Mouse (Mus musculus) C3H10T1/2 (cell line): ENCODE results near the gene Slc39a3. TPM values are rescaled to one million over a fixed set of nuclear protein-coding genes. Genes with fewer than 3 reads are reported as not detected.

Source experiments
- polyA plus RNA-seq, 2 experiments: library from polyadenylated mRNA; unstranded; fragments of >200 nt; fragmentation: generic; extraction: Trizol; gene quantifications; one replicate each; pipeline ENCODE4 v1.2.1; 2012; ENCODE audit warnings: missing spikeins in 2 of 2

Slc39a3 gene
- 10 to 100 TPM; 12.6 to 36.2 TPM for polyA plus RNA-seq

DNA sequence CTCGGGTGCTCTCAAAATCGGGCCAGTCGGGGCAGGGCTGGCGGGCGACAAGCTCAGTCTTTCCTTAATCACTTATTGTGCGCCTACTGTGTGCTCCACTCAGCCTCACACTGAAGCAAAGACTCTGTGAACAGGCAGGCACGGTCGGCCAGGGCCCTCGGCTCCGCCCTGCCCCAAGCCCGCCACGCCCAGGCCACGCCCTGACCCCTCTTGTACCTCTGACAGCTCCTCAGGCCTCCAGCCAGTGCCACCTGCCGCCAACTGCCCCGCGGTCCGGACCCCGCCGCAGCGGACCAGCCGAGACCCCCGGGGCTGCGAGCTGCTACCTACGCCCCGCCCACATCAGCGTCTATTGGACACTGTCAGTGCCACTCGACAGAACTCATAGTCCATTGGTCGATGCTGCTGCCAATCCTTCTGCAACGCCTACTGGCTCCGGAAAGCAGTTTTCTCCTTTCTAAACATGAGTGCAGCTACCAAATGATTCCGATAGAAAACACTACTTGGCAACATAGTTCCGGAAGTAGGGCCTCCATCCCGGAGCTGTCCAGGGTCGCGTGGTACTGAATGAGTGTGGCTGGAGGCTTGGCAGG, at the start of gene Slc39a3:
TSS of gene Slc39a3 (minus strand) at position 439 of the 593 bp plus-strand sequence.

DNA sequence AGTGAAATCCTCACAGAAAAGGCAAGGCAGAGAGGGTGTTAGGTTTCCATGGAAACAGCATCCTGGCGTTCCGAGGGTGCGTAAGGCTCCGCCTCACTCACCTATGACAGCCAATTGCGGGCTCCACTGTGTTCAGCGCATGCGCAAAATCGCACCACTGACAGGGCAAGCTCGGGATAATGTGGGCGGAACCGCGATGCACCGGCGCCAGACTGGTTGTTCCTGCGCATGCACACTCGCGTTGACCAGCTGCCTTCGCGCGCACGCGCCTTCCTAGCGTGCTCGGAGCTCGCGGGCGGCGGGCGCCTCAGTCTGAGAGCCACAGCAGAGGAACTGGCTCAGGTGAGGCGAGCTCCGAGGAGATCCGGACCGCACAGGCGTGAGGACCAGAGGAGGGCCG, 32.6 kb upstream of the Slc39a3 start, which contains the start of gene Thop1:
TSS of gene Thop1 (plus strand) at position 200 of the 400 bp plus-strand sequence.

DNA sequence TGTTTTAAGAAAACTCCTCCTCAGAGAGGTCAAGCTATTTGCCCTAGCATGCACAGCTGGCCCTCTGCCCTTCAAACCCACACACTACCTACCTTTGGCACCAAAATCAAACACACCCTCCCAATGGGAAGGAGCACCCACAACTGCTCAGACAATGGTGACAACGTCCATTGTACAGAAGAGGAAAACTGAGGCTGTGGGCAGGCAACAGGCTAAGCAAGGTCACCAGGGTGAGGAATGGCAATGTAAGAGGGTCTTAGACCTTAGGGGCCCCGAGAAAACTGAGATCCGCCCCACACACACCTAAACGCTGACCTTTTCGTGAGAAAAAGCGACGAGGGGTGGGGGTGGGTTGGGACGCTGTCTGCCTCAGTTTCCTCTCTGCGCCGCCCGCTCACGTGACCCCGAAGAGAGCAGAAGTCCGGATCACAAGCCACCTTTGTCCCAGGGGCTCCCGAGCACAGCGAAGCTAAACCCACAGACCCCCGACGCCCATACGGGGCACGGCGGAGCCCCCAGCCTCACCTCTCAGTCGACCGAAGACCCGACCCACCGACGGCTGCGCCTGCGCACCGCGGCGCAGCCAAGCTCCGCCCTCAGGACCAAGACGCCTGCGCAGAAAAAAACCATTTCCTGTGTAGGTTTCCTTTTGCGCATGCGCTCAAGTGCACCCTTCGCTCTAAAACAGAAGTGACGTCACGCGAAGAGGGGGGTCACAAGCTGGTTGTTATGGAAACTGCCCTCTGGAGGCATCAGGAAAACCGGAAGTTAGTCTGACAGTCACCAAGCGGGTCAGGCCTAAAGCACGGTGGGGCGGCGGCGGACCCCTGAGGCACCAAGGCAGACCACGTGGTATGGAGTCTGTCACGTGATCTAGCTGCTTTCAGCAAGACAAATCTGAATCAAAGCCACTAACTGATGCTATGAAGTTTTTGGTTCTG, 22.6 kb upstream of the Slc39a3 start, which contains the start of gene Sgta:
TSS of gene Sgta (minus strand) at position 579 of the 941 bp plus-strand sequence.

DNA sequence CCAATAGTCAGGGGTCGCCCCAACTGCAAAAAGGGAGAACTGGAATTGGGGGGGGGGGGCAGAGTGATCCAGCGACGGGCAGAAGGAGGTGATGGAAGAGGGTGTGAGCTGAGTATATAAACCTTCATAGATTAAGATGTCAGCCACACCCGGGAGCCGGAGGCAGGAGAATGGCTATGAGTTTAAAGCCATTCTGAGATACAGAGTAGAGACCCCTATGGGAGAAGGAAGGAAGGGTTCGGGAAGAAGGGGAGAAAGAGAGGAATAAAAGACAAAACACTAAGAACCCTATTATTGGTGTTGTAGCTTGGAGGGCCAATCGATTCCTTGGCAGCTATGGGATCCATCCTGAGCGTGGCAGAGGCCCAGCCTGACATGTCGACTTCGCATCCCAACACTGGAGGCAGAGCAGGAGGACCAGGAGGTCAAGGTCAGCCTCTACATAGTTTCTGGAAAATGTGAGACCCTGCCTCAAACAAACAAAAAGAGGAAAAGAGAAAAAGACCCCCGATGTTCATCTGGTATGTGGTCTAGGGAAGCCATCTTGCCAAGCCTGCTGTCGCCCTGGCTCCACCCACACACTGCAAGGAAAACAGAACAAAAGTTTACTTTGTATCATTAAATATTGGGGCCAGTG, 11.5 kb downstream of the Slc39a3 start, which contains the start of gene Diras1:
TSS of gene Diras1 (minus strand) at position 24 of the 637 bp plus-strand sequence.

DNA sequence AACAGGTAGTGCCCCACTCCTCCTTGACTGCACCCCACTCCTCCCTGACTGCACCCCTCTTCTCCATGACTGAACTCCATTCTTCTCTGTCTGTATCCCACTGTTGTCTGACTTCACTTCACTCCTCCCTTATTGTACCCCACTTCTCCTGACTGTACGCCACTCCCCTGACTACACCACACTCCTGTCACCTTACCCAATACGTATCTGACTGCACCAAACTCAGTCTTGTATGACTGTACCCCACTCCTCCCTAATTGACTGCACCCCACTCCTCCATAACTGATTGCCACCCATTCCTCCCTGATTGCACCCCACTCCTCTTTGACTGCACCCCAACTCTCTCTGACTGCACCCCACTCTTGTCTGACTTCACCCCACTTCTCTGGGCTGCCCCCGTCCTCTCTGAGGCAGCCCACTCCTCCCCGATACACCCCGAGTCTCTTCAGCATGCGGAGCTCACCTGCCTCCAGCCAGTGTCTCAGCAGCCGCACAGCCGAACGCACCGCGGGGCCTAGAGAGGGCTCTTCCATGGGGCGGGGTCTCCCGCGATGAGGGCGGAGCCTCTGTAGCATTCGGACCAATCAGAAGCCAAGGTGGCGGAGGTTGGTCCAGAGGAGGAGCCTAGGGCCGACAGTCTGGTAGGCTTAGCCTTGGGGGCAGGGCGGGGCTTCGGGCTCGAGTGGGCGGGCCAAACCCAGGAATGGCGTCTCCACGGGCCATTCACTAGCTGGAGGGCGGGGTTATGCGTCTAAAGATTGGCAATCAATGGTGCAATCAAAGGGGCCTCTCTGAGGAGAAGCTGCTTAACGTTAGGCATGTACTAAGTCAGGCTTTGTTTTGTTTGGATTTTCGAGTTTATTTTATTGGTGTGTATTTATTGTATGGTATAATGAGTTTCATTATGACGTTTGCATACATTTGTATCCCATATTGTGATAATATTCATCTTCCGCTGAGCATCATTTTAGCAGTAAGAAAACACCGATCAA, 22.5 kb downstream of the Slc39a3 start, which contains the start of gene Gng7:
TSS of gene Gng7 (minus strand) at position 553 of the 992 bp plus-strand sequence.

Other genes starting within 250 kb of the Slc39a3 start
- gene Sf3a2, start 239.2 kb downstream of the Slc39a3 start, polyA plus RNA-seq, result 100 to 1,000 TPM in 1 of 2 experiments, 10 to 100 TPM in 1; 97.6 to 167 TPM
- 10 to 100 TPM; 64.7 to 99.4 TPM for gene Plekhj1, start 238.8 kb downstream of the Slc39a3 start, polyA plus RNA-seq
- 1 to 10 TPM in 1 of 2 experiments, under 1 TPM in 1; 0.25 to 1.2 TPM for gene Amh, start 232.2 kb downstream of the Slc39a3 start, polyA plus RNA-seq
- gene Jsrp1, start 223.9 kb downstream of the Slc39a3 start, polyA plus RNA-seq, result under 1 TPM in 1 of 2 experiments, not detected in 1; 0.94 TPM
- gene Oaz1, start 210.8 kb downstream of the Slc39a3 start, polyA plus RNA-seq, result 1,000 to 10,000 TPM; 1,765 to 2,268 TPM
- gene Lingo3, start 193.4 kb downstream of the Slc39a3 start, polyA plus RNA-seq, result under 1 TPM; 0.01 to 0.07 TPM
- 100 to 1,000 TPM; 321 to 392 TPM for gene Lsm7, start 182.2 kb downstream of the Slc39a3 start, polyA plus RNA-seq
- gene Sppl2b, start 182.2 kb downstream of the Slc39a3 start, polyA plus RNA-seq, result 10 to 100 TPM; 16.7 to 38.9 TPM
- under 1 TPM; 0.01 to 0.06 TPM for gene Tmprss9, start 165.6 kb downstream of the Slc39a3 start, polyA plus RNA-seq
- gene Timm13, start 136.5 kb downstream of the Slc39a3 start, polyA plus RNA-seq, result 100 to 1,000 TPM; 226 to 741 TPM
- gene Lmnb2, start 119.2 kb downstream of the Slc39a3 start, polyA plus RNA-seq, result 10 to 100 TPM; 12.8 to 15.5 TPM
- 10 to 100 TPM; 15.9 to 26.5 TPM for gene Gadd45b, start 107.4 kb downstream of the Slc39a3 start, polyA plus RNA-seq
- 10 to 100 TPM in 1 of 2 experiments, 1 to 10 TPM in 1; 1.2 to 11.2 TPM for gene Gng7, start 22.5 kb downstream of the Slc39a3 start, polyA plus RNA-seq
- gene Diras1, start 11.8 kb downstream of the Slc39a3 start, polyA plus RNA-seq, result under 1 TPM; 0.06 to 0.14 TPM
- gene Sgta, start 22.8 kb upstream of the Slc39a3 start, polyA plus RNA-seq, result 100 to 1,000 TPM; 167 to 227 TPM
- gene Thop1, start 32.6 kb upstream of the Slc39a3 start, polyA plus RNA-seq, result 100 to 1,000 TPM in 1 of 2 experiments, 10 to 100 TPM in 1; 46.9 to 101 TPM
- under 1 TPM; 0.02 to 0.45 TPM for gene Creb3l3, start 61.4 kb upstream of the Slc39a3 start, polyA plus RNA-seq
- 100 to 1,000 TPM; 207 to 359 TPM for gene Map2k2, start 68.5 kb upstream of the Slc39a3 start, polyA plus RNA-seq
- 10 to 100 TPM in 1 of 2 experiments, 1 to 10 TPM in 1; 6.5 to 24.7 TPM for gene Zbtb7a, start 97.8 kb upstream of the Slc39a3 start, polyA plus RNA-seq
- gene Pias4, start 130.5 kb upstream of the Slc39a3 start, polyA plus RNA-seq, result 10 to 100 TPM; 36.0 to 48.5 TPM
- gene Eef2, start 139.2 kb upstream of the Slc39a3 start, polyA plus RNA-seq, result 1,000 to 10,000 TPM; 3,430 to 4,023 TPM
- gene Dapk3, start 145.6 kb upstream of the Slc39a3 start, polyA plus RNA-seq, result 100 to 1,000 TPM in 1 of 2 experiments, 10 to 100 TPM in 1; 98.3 to 105 TPM
- under 1 TPM; 0.11 to 0.15 TPM for gene 4930442H23Rik, start 146.4 kb upstream of the Slc39a3 start, polyA plus RNA-seq
- gene Nmrk2, start 164.6 kb upstream of the Slc39a3 start, polyA plus RNA-seq, result under 1 TPM in 1 of 2 experiments, not detected in 1; 0.02 TPM
- gene Atcay, start 193.4 kb upstream of the Slc39a3 start, polyA plus RNA-seq, result under 1 TPM in 1 of 2 experiments, not detected in 1; 0.01 TPM
- gene Zfr2, start 195.7 kb upstream of the Slc39a3 start, polyA plus RNA-seq, result 10 to 100 TPM in 1 of 2 experiments, under 1 TPM in 1; 0.32 to 18.3 TPM
- 1 to 10 TPM in 1 of 2 experiments, under 1 TPM in 1; 0.69 to 1.9 TPM for gene Matk, start 215.5 kb upstream of the Slc39a3 start, polyA plus RNA-seq
- gene Mrpl54, start 229.5 kb upstream of the Slc39a3 start, polyA plus RNA-seq, result 100 to 1,000 TPM; 242 to 665 TPM
- gene Apba3, start 229.5 kb upstream of the Slc39a3 start, polyA plus RNA-seq, result 100 to 1,000 TPM; 128 to 134 TPM